Mouse (Mus musculus) liver, adult 2 months (tissue): ENCODE results near the gene Prss53. TPM values are rescaled to one million over a fixed set of nuclear protein-coding genes. Genes with fewer than 3 reads are reported as not detected.
A peak's percentile ranks its signal among the peaks of the same experiment; 100 is the strongest.
"Not testable (repeated sequence)": the region's sequence is repeated elsewhere in the genome, so short reads cannot be mapped to it uniquely, and the experiment has no call there.

Source experiments
- DNase-seq: peaks from one replicate; pipeline ENCODE4 v3.0.0-alpha.2; 2011; ENCODE audit warnings: low read depth, low spot score; ENCODE audit errors: extremely low read depth
- H3K27ac ChIP-seq: fragments of 200-500 bp; replicated peaks from 2 replicates; pipeline ENCODE4 v1.5.1; 2012; ENCODE audit warnings: low read depth, mild to moderate bottlenecking, control low read depth, inconsistent platforms, low read length; ENCODE audit not compliant: insufficient read depth
- H3K27me3 ChIP-seq: fragments of 200-500 bp; 2 replicates; pipeline ENCODE4 v1.6.1; 2012; ENCODE audit warnings: mild to moderate bottlenecking, moderate library complexity, low read length, inconsistent platforms; ENCODE audit not compliant: control insufficient read depth, insufficient read depth
- H3K36me3 ChIP-seq: fragments of 200-500 bp; 2 replicates; pipeline ENCODE4 v1.6.1; 2012; ENCODE audit warnings: low read length, inconsistent platforms; ENCODE audit not compliant: control insufficient read depth, insufficient read depth
- H3K4me1 ChIP-seq: fragments of 200-500 bp; 2 replicates; pipeline ENCODE4 v1.6.1; 2011; ENCODE audit warnings: low read length; ENCODE audit not compliant: control insufficient read depth, insufficient read depth
- H3K4me3 ChIP-seq: fragments of 200-500 bp; 2 replicates; pipeline ENCODE4 v1.5.1; 2011; ENCODE audit warnings: low read depth, mild to moderate bottlenecking, control low read depth, low read length, moderate library complexity; ENCODE audit not compliant: insufficient read depth
- H3K79me2 ChIP-seq: fragments of 200-500 bp; 2 replicates; pipeline ENCODE4 v1.6.1; 2012; ENCODE audit warnings: inconsistent platforms, mild to moderate bottlenecking, low read length, moderate library complexity; ENCODE audit not compliant: control insufficient read depth, insufficient read depth
- H3K9ac ChIP-seq: fragments of 200-500 bp; 2 replicates; pipeline ENCODE4 v1.6.1; 2012; ENCODE audit warnings: low read depth, mild to moderate bottlenecking, control low read depth, inconsistent platforms, low read length
- CTCF ChIP-seq: fragments of 200-500 bp; IDR thresholded peaks from 2 replicates; pipeline ENCODE4 v1.5.1; 2011; ENCODE audit warnings: low read depth, low read length, control low read depth
- POLR2A ChIP-seq: fragments of 200-500 bp; IDR thresholded peaks from 2 replicates; pipeline ENCODE4 v1.6.1; 2011; ENCODE audit warnings: low read length, control low read depth; ENCODE audit not compliant: insufficient read depth; ENCODE audit errors: extremely low read depth
- WGBS: fragments of 180-500 bp; shearing (Covaris S2); methylation state at CpG from one replicate; pipeline ENCODE4 v1.1.7; 2018; 5-methylcytosine and 5-hydroxymethylcytosine counted together
- polyA plus RNA-seq: library from polyadenylated mRNA; depleted of rRNA; stranded (reverse); fragments of >200 nt; gene quantifications from 2 replicates; pipeline ENCODE4 v1.2.3, GENCODE M21; 2012
- total RNA-seq: library from RNA; depleted of rRNA; stranded (reverse); fragments of >200 nt; gene quantifications from 2 replicates; pipeline ENCODE4 v1.2.3, GENCODE M21; 2014

The Prss53 gene
- total and polyA plus RNA-seq, 2 experiments, result 2.3 to 12.0 TPM

DNA sequence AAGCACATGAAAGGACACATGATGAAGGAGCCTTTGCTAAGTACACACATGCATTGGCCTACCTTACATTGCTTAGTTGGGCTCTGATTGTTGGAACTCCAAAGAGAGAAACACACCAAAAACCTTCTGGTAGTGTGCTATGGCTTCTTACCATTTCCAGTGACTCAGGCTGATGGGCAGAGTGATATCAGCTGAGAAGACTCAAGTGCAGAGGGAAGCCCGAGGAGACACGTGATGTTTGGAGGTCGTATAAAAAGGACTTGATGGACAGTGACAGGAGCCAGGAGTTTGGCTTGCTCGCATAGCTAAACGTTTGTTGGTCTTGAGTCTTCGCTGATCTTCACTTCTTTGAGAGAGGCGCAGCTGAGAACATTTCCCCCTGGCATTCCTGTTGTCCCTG, 6.8 kb upstream of the Prss53 start:
- Histone ChIP-seq H3K27me3 (no peaks in the 10 kb centered on the region), H3K4me1 (peaks cover 15% of the 10 kb centered on the region; the same call in 1 of the 2 replicates), H3K4me3 (no peak overlapping the region), H3K9ac (no peak overlapping the region), H3K27ac (no peak overlapping the region), H3K79me2 (no peaks in the 10 kb centered on the region), H3K36me3 (peaks cover 9% of the 10 kb centered on the region)
- WGBS, result 86% methylated on average over 7 of the region's 7 CpGs
- no peak for TF ChIP-seq POLR2A
- no peak for TF ChIP-seq CTCF
- DNase-seq, result no peak

DNA sequence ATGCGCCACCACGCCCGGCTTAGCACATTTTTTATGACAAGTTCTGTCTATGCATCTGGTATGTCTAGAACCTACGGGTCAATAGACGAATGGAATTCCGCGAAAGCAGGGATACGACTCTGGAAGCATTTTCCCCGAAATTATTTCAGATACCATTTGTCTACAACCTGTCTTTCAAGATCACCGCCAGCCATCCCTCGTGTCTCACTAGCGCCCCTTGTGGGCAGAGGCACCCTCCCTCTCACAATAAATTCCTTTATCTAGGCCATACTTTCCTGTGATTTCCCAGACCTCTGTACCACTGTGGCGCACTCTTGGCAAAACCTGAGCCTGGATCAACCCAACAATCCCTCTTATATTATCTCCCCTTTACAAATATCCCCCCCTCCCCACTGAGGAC, 5.6 kb upstream of the Prss53 start:
- peak; percentile 80 for TF ChIP-seq CTCF
- TF ChIP-seq POLR2A, result no peak
- DNase-seq, result no peak
- H3K9ac ChIP-seq, result no peak overlapping the region
- no peaks in the 10 kb centered on the region for H3K79me2 ChIP-seq
- peaks cover 18% of the 10 kb centered on the region; the same call in 1 of the 2 replicates for H3K4me1 ChIP-seq
- no peak overlapping the region for H3K27ac ChIP-seq
- 65% methylated on average over 13 of the region's 13 CpGs for WGBS
- H3K27me3 ChIP-seq, result no peaks in the 10 kb centered on the region
- H3K36me3 ChIP-seq, result peaks cover 11% of the 10 kb centered on the region
- H3K4me3 ChIP-seq, result no peak overlapping the region

DNA sequence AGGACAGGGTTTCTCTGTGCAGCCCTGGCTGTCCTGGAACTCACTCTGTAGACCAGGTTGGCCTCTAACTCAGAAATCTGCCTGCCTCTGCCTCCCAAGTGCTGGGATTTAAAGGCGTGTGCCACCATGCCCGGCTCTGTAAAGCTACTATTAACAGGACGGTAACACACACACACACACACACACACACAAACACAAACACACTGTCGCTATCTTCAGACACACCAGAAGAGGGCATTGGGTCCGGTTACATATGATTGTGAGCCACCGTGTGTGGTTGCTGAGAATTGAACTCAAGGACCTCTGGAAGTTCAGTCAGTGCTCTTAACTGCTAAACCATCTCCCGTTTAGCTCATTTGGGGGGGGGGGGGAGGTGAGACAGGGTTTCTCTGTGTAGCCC, 5.1 kb upstream of the Prss53 start:
- not testable (repeated sequence) for H3K27ac ChIP-seq, H3K9ac ChIP-seq, DNase-seq, H3K4me3 ChIP-seq, H3K79me2 ChIP-seq, H3K27me3 ChIP-seq
- Histone ChIP-seq H3K36me3 (peaks cover 11% of the 10 kb centered on the region), H3K4me1 (peaks cover 18% of the 10 kb centered on the region; the same call in 1 of the 2 replicates)
- WGBS, result 65% methylated on average over 7 of the region's 7 CpGs

DNA sequence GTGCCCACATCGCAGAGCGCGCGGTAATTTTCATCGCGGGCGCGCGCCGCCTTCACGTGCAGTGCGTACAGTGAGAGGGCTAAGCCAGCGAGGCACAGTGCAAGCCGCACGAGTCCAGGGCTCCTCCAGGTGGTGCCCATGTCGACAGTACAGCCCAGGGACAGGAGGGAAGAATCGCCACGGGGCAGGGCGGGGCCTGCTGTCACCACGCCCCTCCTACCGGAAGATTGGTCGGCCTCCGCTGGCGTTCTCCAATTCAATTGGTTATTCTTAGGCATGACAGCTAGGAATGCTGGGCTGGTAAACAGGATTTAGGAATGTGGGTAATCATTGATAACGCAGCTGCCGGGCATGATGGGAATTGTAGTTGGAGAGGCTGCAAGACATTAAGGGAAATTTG, 4.7 kb upstream of the Prss53 start, which contains the start of the genes Gm21974 and Vkorc1:
Gene Gm21974 (minus strand): TSS at position 13 of the 400 bp plus-strand sequence.
Gene Vkorc1 (minus strand): TSS at position 176 of the 400 bp plus-strand sequence.
- peak within 1 kb of the TSS; percentile 87 for H3K9ac ChIP-seq
- peak; percentile 97 for DNase-seq
- H3K4me3 ChIP-seq, result peak within 1 kb of the TSS; percentile 69
- no peaks in the 10 kb centered on the region for H3K27me3 ChIP-seq
- H3K79me2 ChIP-seq, result no peaks in the 10 kb centered on the region
- H3K36me3 ChIP-seq, result peaks cover 11% of the 10 kb centered on the region
- WGBS, result 0% methylated on average over 26 of the region's 26 CpGs
- peaks cover 18% of the 10 kb centered on the region; the same call in 1 of the 2 replicates for H3K4me1 ChIP-seq
- TF ChIP-seq CTCF, result peak; percentile 52
- TF ChIP-seq POLR2A, result peak; percentile 97
- H3K27ac ChIP-seq, result peak within 1 kb of the TSS; percentile 85

DNA sequence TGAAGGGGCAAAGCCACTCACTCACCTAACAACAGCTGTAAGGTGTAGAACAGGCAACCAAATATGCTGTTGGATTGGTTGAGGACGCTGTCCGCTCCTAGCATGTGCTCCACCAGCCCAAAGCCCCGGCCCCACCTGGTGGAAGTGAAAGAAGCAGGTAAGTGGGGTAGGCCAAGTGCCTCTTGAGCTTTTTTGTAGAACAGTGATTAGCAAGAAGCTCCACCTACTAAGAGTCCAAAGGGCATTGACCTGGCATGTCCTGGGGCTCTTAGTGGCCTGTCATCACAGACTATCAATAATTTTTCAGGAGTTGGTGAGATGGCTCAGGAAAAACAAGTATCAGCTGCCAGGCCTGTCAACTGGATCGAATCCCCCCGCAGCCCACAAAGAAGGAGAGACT, 3.7 kb upstream of the Prss53 start:
- H3K4me1 ChIP-seq, result peaks cover 17% of the 10 kb centered on the region; the same call in 1 of the 2 replicates
- H3K4me3 ChIP-seq, result peak overlapping the region; percentile 69
- peak; percentile 97 for DNase-seq
- 21% methylated on average over 5 of the region's 5 CpGs for WGBS
- no peaks in the 10 kb centered on the region for H3K79me2 ChIP-seq
- TF ChIP-seq POLR2A (0 out of 2 replicates have a peak, but pooled peaks have one; percentile 26), CTCF (peak; percentile 20; the same call in 1 of the 2 replicates)
- peaks cover 11% of the 10 kb centered on the region for H3K36me3 ChIP-seq
- H3K27me3 ChIP-seq, result no peaks in the 10 kb centered on the region
- H3K27ac ChIP-seq, result peak overlapping the region; percentile 85
- H3K9ac ChIP-seq, result peak overlapping the region; percentile 87

DNA sequence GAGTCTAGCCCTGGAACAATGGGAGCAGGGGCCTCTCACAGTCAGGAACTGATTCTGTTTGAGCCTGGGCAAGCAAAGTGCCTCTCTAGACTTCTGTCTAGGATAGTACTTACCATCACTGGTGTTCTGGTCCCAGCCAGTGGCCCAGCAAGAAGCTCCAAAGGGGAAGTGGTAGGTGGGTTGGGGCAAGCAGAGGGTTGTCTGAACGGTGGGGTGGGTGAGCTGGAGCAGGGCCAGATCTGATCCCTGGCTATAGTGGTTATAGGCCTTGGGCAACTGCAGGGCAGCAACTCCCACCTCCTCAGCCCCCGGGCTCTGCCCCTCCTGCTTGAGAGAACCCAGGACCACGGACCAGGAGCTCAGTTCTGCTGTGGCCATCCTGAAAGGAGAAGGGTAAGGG, 1.9 kb downstream of the Prss53 start:
- peaks cover 25% of the 10 kb centered on the region for H3K36me3 ChIP-seq
- no peak overlapping the region for H3K9ac ChIP-seq
- no peak overlapping the region for H3K4me3 ChIP-seq
- H3K4me1 ChIP-seq, result peaks cover 7% of the 10 kb centered on the region; the same call in 1 of the 2 replicates
- H3K79me2 ChIP-seq, result peaks cover 1% of the 10 kb centered on the region
- no peaks in the 10 kb centered on the region for H3K27me3 ChIP-seq
- WGBS, result 78% methylated on average over 3 of the region's 3 CpGs
- H3K27ac ChIP-seq, result no peak overlapping the region
- TF ChIP-seq POLR2A (no peak), CTCF (no peak)
- DNase-seq, result no peak
